Mouse (Mus musculus) embryo, embryonic 11 days (tissue): ENCODE measurements around the gene Ptrhd1.
"Not testable (repeated sequence)": the region's sequence is repeated elsewhere in the genome, so short reads cannot be mapped to it uniquely, and the experiment has no call there.

Experiments used
- DNase-seq: peaks from one replicate; pipeline ENCODE4 v3.0.0-alpha.2; 2015

The Ptrhd1 gene

GRCm38 (mm10) chr12:4233572-4234508 lies at the start of gene Ptrhd1, which contains the start of gene Cenpo:
Ptrhd1 (plus strand) TSS chr12:4234027.
Cenpo (minus strand) TSS chr12:4234294.
- peak; percentile 96 for DNase-seq

- no peak for DNase-seq
These were observed 49.2 kb upstream of the Ptrhd1 start for GRCm38 (mm10) chr12:4184648-4185047.

DNA sequence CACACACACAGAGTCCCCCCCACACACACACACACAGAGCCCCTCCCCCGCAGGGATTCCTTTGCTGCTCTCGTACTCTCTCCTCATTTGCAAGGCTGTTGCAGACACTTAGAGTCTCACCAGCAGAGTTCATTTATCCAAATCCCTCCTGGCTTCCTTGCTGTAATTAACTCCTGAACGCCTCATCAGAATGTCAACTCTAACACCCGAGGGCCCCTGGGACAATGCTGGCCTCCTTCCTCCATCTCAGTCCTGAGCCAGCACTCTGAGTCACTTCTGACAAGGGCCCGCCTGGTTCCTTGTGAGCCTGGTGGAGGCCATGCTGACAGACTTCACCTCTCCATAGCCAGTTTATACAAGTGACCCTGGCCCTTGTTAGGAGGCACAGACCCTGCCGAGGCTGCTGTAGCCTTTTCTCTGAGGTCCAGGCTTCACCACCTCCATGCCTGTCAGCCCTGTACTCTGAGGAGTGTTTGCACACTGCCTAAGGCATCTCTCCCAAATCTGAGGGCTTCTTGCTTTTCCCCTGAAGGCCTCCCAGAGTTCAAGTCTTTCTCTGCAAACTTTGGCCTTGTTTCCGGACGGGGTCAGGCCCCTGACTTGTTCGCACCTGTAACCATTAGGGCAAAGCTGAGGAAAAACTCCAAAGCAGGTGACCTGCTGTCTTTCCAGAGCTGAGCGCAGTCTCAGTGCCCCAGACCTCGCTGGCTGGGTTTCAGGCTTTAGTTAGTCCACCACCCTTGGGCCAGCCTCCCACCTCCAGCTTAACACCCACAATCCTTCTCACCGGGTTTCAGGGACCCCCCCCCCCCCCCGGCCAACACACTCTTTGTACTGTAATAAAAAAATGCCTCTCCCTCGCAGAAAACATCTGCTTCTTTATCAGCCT lies 45.4 kb upstream of the Ptrhd1 start:
- peak; percentile 71 for DNase-seq

DNA sequence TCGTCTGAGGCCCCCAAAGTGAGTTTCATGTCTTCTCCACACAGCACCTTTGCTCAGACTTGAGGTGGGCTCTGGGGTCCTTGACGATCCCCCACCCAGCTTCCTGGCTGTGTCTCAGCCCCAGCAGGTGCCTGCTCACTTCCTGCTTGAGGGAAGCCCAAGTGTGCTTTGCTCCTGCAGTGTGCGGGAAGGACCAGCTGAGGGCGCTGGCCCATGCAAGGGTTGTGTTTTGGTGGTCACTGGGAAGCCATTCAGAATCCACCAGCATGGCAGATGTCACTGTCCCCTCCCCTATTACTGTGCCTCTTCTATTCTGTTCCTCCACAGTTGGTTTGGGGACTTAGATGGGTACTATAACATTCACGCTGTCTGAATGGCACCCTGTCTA lies 44.8 kb upstream of the Ptrhd1 start:
- peak; percentile 47 for DNase-seq

- DNase-seq, result peak; percentile 25
These were observed 41.3 kb upstream of the Ptrhd1 start for GRCm38 (mm10) chr12:4192514-4192913.

DNA sequence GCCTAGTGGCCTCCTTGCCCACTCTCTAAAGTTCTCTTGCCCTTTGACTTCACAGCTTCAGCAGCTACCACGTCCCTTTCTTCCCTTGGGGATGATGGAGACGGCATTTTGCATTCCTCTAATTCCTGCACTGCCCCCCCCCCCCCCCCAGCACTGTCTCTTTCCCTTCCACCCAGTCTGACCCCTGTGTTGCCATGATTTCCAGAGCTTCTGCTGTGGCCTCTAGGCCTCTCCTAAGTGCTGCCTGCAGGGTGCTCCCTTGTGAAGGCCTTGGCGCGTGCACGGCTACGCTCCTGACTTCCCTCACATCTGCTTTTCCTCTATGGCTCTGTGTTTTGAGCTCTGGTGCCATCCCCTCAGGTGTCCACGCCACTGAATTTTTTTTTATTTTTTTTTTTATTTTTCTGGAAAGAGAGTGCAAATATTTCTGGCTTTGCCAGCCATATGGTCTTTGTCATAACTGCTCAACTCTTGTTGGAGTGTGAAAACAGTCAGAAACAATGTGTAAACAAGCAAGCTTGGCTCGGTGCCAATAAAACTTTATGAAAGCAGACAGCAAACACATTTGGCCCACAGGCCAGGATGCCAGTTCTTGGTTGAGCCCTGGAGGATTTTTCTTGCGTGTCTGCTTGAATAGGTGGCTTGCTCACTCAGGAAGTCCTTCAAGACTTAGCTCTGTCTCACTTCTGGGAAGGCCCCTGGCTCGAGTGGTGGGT lies 40.6 kb upstream of the Ptrhd1 start:
- DNase-seq, result peak; percentile 55

- no peak for DNase-seq
These were observed 39.2 kb upstream of the Ptrhd1 start for GRCm38 (mm10) chr12:4194643-4195042.

- DNase-seq, result no peak
These were observed 35.1 kb upstream of the Ptrhd1 start for GRCm38 (mm10) chr12:4198702-4199101.

- DNase-seq, result no peak
These were observed 34.6 kb upstream of the Ptrhd1 start for GRCm38 (mm10) chr12:4199271-4199670.

DNA sequence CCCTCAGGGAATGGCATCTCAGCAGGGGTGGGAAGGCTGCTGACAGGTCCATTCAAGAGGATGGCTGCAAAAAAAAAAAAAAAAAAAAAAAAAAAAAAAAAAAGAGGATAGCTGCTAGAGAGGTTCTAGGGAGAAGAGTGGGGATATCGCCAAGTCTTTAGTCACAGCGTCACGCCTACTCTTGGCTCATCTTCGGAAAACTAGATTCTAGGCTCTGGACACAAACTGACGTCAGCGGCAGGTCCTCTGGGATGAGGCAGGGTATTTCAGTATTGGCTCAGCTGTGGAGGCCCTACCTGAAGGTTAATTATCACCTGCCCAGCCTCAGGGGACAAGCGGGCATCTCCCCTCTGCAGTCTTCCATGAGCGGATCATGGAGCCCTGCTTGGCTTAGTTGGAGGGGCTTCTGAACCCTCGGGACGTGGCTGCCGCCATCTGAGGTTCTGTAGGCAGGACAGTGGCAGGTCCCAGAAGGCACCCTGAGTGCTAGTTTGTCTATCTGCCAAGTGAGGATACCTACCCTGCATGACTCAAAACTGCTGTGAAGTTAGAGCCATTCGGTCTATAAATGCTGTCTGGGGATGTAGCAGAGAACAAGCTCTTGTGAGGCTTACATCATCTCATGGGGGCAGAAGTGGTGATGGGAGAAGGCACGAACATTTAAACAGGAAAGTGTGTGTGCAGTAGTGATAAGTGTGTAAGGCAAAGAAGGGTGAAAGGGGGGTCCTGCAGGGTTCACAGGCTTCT lies 32.2 kb upstream of the Ptrhd1 start:
- no peak for DNase-seq

GRCm38 (mm10) chr12:4202206-4202605 lies 31.6 kb upstream of the Ptrhd1 start:
- DNase-seq, result no peak

- no peak for DNase-seq
These were observed 27.7 kb upstream of the Ptrhd1 start for GRCm38 (mm10) chr12:4206106-4206505.

GRCm38 (mm10) chr12:4208405-4209133 lies 25.3 kb upstream of the Ptrhd1 start:
- DNase-seq, result peak; percentile 48

DNA sequence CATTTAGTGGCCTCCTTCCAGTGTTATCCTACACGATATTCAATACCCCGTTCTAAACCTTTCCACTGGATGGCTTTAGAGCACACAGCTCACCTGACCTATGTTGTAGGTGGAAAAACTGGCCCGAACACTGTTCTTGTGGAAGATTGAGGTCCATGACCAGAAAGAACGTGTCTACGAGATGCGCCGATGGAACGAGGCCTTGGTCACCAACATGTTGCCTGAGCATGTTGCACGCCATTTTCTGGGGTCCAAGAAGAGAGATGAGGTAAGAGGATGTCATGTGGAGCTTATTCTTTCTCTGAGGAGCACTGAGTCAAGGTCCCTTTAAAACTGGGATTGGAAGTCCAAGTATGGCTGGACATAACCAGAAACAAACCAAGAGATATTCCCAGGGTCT lies 24.6 kb upstream of the Ptrhd1 start:
- DNase-seq, result no peak

GRCm38 (mm10) chr12:4211174-4211573 lies 22.7 kb upstream of the Ptrhd1 start:
- no peak for DNase-seq

DNA sequence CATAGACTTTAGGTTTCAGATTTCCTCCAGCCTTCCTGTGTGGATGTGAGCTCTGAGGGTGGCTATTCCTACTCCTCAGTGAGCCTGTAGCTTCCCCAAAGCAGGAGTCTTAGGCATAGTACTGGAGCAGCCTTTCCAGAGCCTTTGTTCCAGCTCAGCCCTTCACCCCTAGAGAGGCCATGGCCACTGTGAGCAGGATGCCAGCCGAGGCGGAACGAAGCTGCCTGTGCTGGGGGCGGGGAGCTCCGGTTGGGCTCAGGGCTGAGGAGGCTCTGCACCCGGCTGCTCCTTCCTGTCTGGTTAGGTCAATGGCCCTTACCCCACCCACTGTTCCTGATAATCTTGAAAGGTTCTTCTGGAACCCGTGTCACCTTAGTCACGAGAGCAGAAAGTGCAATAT lies 20.9 kb upstream of the Ptrhd1 start:
- DNase-seq, result peak; percentile 21

- DNase-seq, result no peak
These were observed 3.7 kb upstream of the Ptrhd1 start for GRCm38 (mm10) chr12:4230156-4230555.

GRCm38 (mm10) chr12:4232777-4233176 lies 1.1 kb upstream of the Ptrhd1 start:
- DNase-seq, result no peak

GRCm38 (mm10) chr12:4237481-4237880 lies 3.7 kb downstream of the Ptrhd1 start:
- DNase-seq, result no peak

GRCm38 (mm10) chr12:4240281-4240680 lies 6.5 kb downstream of the Ptrhd1 start:
- not testable (repeated sequence) for DNase-seq

DNA sequence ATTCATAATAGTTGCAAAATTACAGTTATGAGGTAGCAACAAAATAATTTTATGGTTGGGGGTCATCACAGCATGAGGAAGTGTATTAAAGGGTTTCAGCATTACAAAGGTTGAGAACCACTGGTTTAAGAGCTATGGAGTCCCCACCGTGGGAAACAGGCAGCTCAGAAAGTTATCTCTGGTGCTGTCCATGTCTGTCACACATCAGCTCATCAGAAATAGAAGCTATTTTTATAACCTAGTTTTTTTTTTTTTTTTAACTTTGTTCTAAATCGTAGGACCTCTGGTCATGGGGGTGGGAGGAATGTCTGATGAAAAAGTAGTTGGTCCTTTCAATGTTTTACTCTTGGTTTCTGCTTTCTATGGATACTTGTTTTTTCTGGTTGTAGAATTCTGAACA lies 10.0 kb downstream of the Ptrhd1 start:
- DNase-seq, result no peak
